Mouse (Mus musculus) thymus, adult 2 months (tissue): ENCODE data around the gene Pcsk6.

Experiments
- CTCF ChIP-seq: fragments of 200-500 bp; IDR thresholded peaks from 2 replicates; pipeline ENCODE4 v1.5.1; 2012; ENCODE audit warnings: mild to moderate bottlenecking, control low read depth, low read length, moderate library complexity, borderline replicate concordance; ENCODE audit not compliant: control insufficient read depth, poor library complexity, insufficient read depth; ENCODE audit errors: extremely low read depth
- POLR2A ChIP-seq: fragments of 200-500 bp; IDR thresholded peaks from 2 replicates; pipeline ENCODE4 v1.6.1; 2012; ENCODE audit warnings: mild to moderate bottlenecking, low read length, control low read depth, moderate library complexity; ENCODE audit not compliant: control insufficient read depth, poor library complexity, insufficient read depth; ENCODE audit errors: extremely low read depth

GRCm38 (mm10) chr7:66043552-66044459 lies 182.3 kb downstream of the Pcsk6 start, which contains the start of gene Gm45213:
- TF ChIP-seq CTCF = no peak
- no peak for TF ChIP-seq POLR2A
